Mouse (Mus musculus) midbrain, embryonic 14.5 days (tissue): ENCODE measurements at regions not wholly inside any gene's neighbourhood (a gene's known extent, or its start where the extent isn't known, plus 50 kb on each side); places are given as distances from the start of the nearest gene placed in this dataset.

ENCODE experiments used
- ATAC-seq: fragments of 200-750 bp; cut with Nextera tagmentation; 2 replicates; pipeline ENCODE4 v1.8.0; 2017; ENCODE audit warnings: moderate number of reproducible peaks, moderate library complexity; ENCODE audit not compliant: low FRiP score, low TSS enrichment
- DNase-seq: peaks from one replicate; pipeline ENCODE4 v3.0.0-alpha.2; 2015
- H3K27ac ChIP-seq: fragments of 300-500 bp; sonication (generic); replicated peaks from 2 replicates; pipeline ENCODE4 v1.5.1; 2014; ENCODE audit warnings: mild to moderate bottlenecking, low read depth, low read length, moderate library complexity
- H3K27me3 ChIP-seq: fragments of 300-500 bp; sonication (generic); 2 replicates; pipeline ENCODE4 v1.6.1; 2014; ENCODE audit warnings: low read length, control low read depth, mixed read lengths; ENCODE audit not compliant: control insufficient read depth, insufficient read depth
- H3K36me3 ChIP-seq: fragments of 300-500 bp; sonication (generic); 2 replicates; pipeline ENCODE4 v1.6.1; 2014; ENCODE audit warnings: low read length, control low read depth; ENCODE audit not compliant: control insufficient read depth, insufficient read depth
- H3K4me1 ChIP-seq: fragments of 300-500 bp; sonication (generic); 2 replicates; pipeline ENCODE4 v1.6.1; 2014; ENCODE audit warnings: mild to moderate bottlenecking, antibody characterized with exemption, low read length, control low read depth; ENCODE audit not compliant: control insufficient read depth, insufficient read depth
- H3K4me2 ChIP-seq: fragments of 300-500 bp; sonication (generic); 2 replicates; pipeline ENCODE4 v1.6.1; 2014; ENCODE audit warnings: mild to moderate bottlenecking, low read length, moderate library complexity
- H3K4me3 ChIP-seq: fragments of 300-500 bp; sonication (generic); replicated peaks from 2 replicates; pipeline ENCODE4 v1.5.1; 2014; ENCODE audit warnings: low read depth, low read length
- H3K9ac ChIP-seq: fragments of 300-500 bp; sonication (generic); replicated peaks from 2 replicates; pipeline ENCODE4 v1.6.1; 2014; ENCODE audit warnings: mild to moderate bottlenecking, low read length, moderate library complexity
- H3K9me3 ChIP-seq: fragments of 300-500 bp; sonication (generic); 2 replicates; pipeline ENCODE4 v1.6.1; 2016; ENCODE audit warnings: low read length, control low read depth, mixed read lengths; ENCODE audit not compliant: control insufficient read depth
- WGBS: fragments of 180-500 bp; shearing (Covaris S2); extraction: QIAGEN DNeasy Blood & Tissue Kit; methylation state at CpG from one replicate; pipeline ENCODE4 v1.1.7; 2014; 5-methylcytosine and 5-hydroxymethylcytosine counted together

GRCm38 (mm10) chr15:11729381-11729780, 177.7 kb downstream of the Npr3 start:
- H3K27me3 ChIP-seq: no peaks in the 10 kb centered on the region
- H3K4me2 ChIP-seq: no peak overlapping the region
- no peak for ATAC-seq
- H3K4me3 ChIP-seq: no peak overlapping the region
- 42% methylated on average over 3 of the region's 3 CpGs for WGBS
- no peak overlapping the region for H3K27ac ChIP-seq
- no peaks in the 10 kb centered on the region for H3K36me3 ChIP-seq
- peak; percentile 35 for DNase-seq
- peaks cover 6% of the 10 kb centered on the region; the same call in 1 of the 2 replicates for H3K4me1 ChIP-seq
- H3K9me3 ChIP-seq: no peaks in the 10 kb centered on the region
- no peak overlapping the region for H3K9ac ChIP-seq

GRCm38 (mm10) chr15:11725620-11726530, 181.2 kb downstream of the Npr3 start:
- 83% methylated on average over 10 of the region's 10 CpGs for WGBS
- no peak overlapping the region for H3K9ac ChIP-seq
- no peak overlapping the region for H3K4me3 ChIP-seq
- H3K36me3 ChIP-seq: no peaks in the 10 kb centered on the region
- H3K9me3 ChIP-seq: no peaks in the 10 kb centered on the region
- peaks cover 6% of the 10 kb centered on the region; the same call in 1 of the 2 replicates for H3K4me1 ChIP-seq
- no peak overlapping the region for H3K27ac ChIP-seq
- no peaks in the 10 kb centered on the region for H3K27me3 ChIP-seq
- DNase-seq (no peak), ATAC-seq (no peak)
- H3K4me2 ChIP-seq: no peak overlapping the region

- Histone ChIP-seq H3K27ac (no peak overlapping the region), H3K36me3 (no peaks in the 10 kb centered on the region), H3K9me3 (no peaks in the 10 kb centered on the region), H3K4me3 (no peak overlapping the region), H3K27me3 (no peaks in the 10 kb centered on the region), H3K4me2 (no peak overlapping the region), H3K4me1 (no peaks in the 10 kb centered on the region), H3K9ac (no peak overlapping the region)
- 89% methylated on average over 4 of the region's 4 CpGs for WGBS
- no peak for DNase-seq
- ATAC-seq: no peak
These were observed 186.4 kb downstream of the Npr3 start for GRCm38 (mm10) chr15:11720645-11721044.

- DNase-seq (no peak), ATAC-seq (no peak)
- Histone ChIP-seq H3K36me3 (no peaks in the 10 kb centered on the region), H3K27me3 (no peaks in the 10 kb centered on the region), H3K9ac (no peak overlapping the region), H3K4me3 (no peak overlapping the region), H3K4me2 (no peak overlapping the region), H3K9me3 (no peaks in the 10 kb centered on the region), H3K27ac (no peak overlapping the region), H3K4me1 (no peaks in the 10 kb centered on the region)
- 93% methylated on average over 11 of the region's 11 CpGs for WGBS
These were observed 190.8 kb downstream of the Npr3 start for GRCm38 (mm10) chr15:11716168-11716842.

DNA sequence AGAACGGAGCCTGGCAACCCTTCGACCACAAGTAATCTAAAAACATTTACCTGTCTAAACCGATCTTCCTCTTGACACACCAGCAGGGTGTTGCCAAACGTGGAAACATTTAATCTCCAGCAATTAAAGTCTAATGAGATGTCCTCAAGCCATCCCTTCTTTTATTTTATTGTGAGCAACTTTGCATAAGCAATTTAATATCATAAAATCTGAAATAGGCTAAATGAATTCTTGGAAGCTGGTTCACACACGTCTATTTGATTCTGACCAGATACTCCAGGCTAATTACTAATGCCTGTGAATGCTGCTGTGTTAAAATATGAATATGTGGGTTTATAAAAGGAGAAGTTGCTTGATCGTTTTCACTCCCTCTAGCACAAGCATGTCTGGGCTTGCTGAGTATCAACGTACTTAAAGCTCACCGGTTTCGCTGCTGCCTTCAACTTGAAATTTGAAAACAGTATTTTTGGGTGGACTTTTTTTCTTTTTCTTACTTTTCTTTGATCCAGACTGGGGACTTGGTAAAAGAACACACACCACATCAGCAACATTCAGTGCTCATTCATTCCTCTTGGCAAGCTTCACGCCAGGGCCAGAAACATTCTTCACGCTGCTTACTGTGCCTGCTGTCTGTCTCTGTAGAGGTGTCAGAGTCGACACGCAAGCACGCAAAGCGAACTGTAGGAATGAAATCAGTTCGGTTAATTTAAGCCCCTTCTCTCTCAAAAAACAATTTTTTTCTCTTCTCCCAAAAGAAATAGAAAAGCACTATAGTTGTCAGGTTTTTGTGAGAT, 194.4 kb downstream of the Npr3 start:
- H3K9ac ChIP-seq: no peak overlapping the region
- no peak overlapping the region for H3K4me3 ChIP-seq
- no peaks in the 10 kb centered on the region for H3K9me3 ChIP-seq
- H3K27ac ChIP-seq: no peak overlapping the region
- H3K4me1 ChIP-seq: no peaks in the 10 kb centered on the region
- no peaks in the 10 kb centered on the region for H3K36me3 ChIP-seq
- DNase-seq (no peak), ATAC-seq (no peak)
- no peaks in the 10 kb centered on the region for H3K27me3 ChIP-seq
- WGBS: 87% methylated on average over 16 of the region's 16 CpGs
- no peak overlapping the region for H3K4me2 ChIP-seq

DNA sequence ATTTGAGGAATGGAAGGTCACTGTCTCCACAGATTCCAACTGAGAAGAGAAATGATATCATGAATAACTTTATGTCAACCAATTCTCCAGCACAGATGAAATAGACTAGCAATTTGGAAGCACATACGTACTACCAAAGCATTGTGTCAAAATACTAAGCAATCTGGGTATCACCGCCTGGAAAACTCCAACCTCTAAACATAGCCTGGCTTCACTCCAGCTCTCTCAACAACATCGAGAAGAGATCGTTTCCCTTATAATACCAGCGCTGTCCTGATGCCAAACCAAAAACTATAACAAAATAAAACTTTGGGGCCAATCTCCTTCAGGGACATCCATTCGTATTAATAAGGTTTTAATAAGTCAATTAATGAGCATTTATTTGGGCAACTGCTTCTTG, 205.8 kb downstream of the Npr3 start:
- H3K36me3 ChIP-seq: no peaks in the 10 kb centered on the region
- WGBS: 91% methylated on average over 6 of the region's 6 CpGs
- H3K9ac ChIP-seq: no peak overlapping the region
- DNase-seq (no peak), ATAC-seq (no peak)
- no peaks in the 10 kb centered on the region for H3K4me1 ChIP-seq
- H3K4me2 ChIP-seq: no peak overlapping the region
- no peak overlapping the region for H3K27ac ChIP-seq
- no peaks in the 10 kb centered on the region for H3K27me3 ChIP-seq
- H3K9me3 ChIP-seq: no peaks in the 10 kb centered on the region
- no peak overlapping the region for H3K4me3 ChIP-seq

DNA sequence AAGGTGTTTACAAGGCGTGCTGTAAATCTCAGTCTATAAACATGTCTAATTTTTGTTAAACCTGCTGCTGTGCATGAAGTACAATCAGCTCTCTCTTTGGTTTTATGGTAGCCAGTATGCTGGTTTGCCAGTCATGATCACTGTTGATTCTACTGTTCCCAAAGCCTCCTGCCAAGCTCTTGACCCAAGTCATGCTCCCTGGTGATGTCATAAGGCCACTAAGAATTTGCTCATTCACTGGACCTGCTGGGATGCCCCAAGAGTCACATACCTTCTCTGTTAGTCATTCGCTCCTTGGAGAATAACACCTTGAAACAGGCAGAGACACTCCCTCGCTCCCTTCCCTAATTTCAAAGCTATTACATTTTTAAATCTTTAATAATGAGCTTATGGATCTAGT, 207.2 kb downstream of the Npr3 start:
- Histone ChIP-seq H3K4me3 (no peak overlapping the region), H3K4me2 (no peak overlapping the region), H3K27ac (no peak overlapping the region), H3K9ac (no peak overlapping the region), H3K4me1 (no peaks in the 10 kb centered on the region), H3K27me3 (no peaks in the 10 kb centered on the region), H3K36me3 (no peaks in the 10 kb centered on the region), H3K9me3 (no peaks in the 10 kb centered on the region)
- 82% methylated on average over 3 of the region's 3 CpGs for WGBS
- DNase-seq (no peak), ATAC-seq (no peak)

DNA sequence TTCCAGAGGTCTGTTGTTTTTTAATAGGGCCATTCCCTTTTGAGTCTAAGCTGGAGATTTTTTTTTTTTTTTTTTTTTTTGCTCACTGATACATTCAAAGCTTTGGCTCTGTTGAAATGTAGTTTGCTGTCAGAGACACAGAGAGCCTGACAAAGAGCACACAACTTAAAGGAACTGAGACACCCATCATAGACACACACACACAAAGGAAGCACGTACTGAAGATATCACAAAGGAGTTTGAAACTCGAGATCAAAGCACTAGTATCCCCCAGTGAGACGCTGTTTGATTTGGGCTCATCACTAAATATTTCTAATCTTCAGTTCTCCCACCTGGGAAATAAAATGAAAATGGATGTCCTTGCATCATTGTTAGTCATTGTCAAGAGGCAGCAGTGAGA, 210.0 kb downstream of the Npr3 start:
- 24% methylated on average over 3 of the region's 3 CpGs for WGBS
- no peak overlapping the region for H3K4me2 ChIP-seq
- H3K36me3 ChIP-seq: no peaks in the 10 kb centered on the region
- no peaks in the 10 kb centered on the region for H3K27me3 ChIP-seq
- DNase-seq (no peak), ATAC-seq (no peak)
- H3K9me3 ChIP-seq: no peaks in the 10 kb centered on the region
- no peaks in the 10 kb centered on the region for H3K4me1 ChIP-seq
- H3K4me3 ChIP-seq: no peak overlapping the region
- no peak overlapping the region for H3K9ac ChIP-seq
- H3K27ac ChIP-seq: no peak overlapping the region
